Mouse (Mus musculus) cortical plate, adult 2 months (tissue): ENCODE results near the gene Rbl2.

Source experiments
- CTCF ChIP-seq: fragments of 200-500 bp; IDR thresholded peaks from 2 replicates; pipeline ENCODE4 v1.5.1; 2011; ENCODE audit warnings: mild to moderate bottlenecking, control low read depth, low read length; ENCODE audit not compliant: insufficient read depth; ENCODE audit errors: extremely low read depth
- POLR2A ChIP-seq: fragments of 200-500 bp; IDR thresholded peaks from 2 replicates; pipeline ENCODE4 v1.6.1; 2011; ENCODE audit warnings: mild to moderate bottlenecking, low read length, control low read depth; ENCODE audit not compliant: insufficient read depth; ENCODE audit errors: extremely low read depth

DNA sequence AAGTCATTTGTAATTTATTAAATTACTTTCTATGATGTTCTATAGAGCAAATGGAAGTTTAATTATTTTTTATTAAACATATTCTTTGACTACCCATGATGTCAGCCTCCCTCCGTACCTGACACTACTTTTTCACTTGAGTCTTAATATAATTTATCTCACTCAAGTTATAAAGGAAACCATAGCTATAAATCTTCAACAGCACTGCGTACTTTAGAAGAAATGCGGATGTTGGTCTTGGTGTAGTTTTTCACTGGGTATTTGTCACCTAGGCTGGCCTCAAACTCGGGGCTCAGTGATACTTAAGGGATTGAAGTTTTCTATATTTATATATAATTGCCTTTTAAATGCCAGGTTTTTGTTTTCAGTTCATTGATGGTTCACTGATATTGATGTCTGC, 15.4 kb upstream of the Rbl2 start:
- TF ChIP-seq CTCF (no peak), POLR2A (no peak)
